Mouse (Mus musculus) E14TG2a.4 (cell line): Measurements from ENCODE around the gene Tma7.

Experiments used
- CTCF ChIP-seq: conservative IDR thresholded peaks from 2 replicates; pipeline ENCODE4 v1.5.1; 2014; ENCODE audit warnings: low read length
- POU5F1 ChIP-seq: IDR thresholded peaks from 2 replicates; pipeline ENCODE4 v1.6.1; 2014; ENCODE audit warnings: low read length, borderline replicate concordance

GRCm38 (mm10) chr9:109052490-109053260, 29.7 kb downstream of the Tma7 start:
- TF ChIP-seq CTCF, result no peak
- TF ChIP-seq POU5F1, result no peak
